Mouse (Mus musculus): ENCODE data around the gene Prss50. TPM values are rescaled to one million over a fixed set of nuclear protein-coding genes. Genes with fewer than 3 reads are reported as not detected.
"Not testable (repeated sequence)": the region's sequence is repeated elsewhere in the genome, so short reads cannot be mapped to it uniquely, and the experiment has no call there.

The Prss50 gene
- polyA plus RNA-seq (2014; fragmentation: Nextera tagmentation; extraction: Ambion mirVana) = 0.24 and 0.34 TPM in 2 replicates

GRCm38 (mm10) chr9:110857781-110858472, at the start of gene Prss50:
TSS of gene Prss50 (plus strand) at chr9:110857967.
- 7% methylated on average over 50 of the region's 50 CpGs for WGBS
- peak within 1 kb of the TSS; percentile 18 for H3K4me3 ChIP-seq (replicated peaks; ENCODE audit: low read depth, low read length)
- DNase-seq = peak; percentile 31
- H3K9ac ChIP-seq (replicated peaks; ENCODE audit: low read length) = no peak within 1 kb of the TSS
- H3K27ac ChIP-seq (replicated peaks; ENCODE audit: low read depth, low read length) = no peak within 1 kb of the TSS
- peak within 1 kb of the TSS; percentile 47 for H3K4me2 ChIP-seq (ENCODE audit: low read length)
- no peak for ATAC-seq (ENCODE audit: low FRiP score, low TSS enrichment)
- H3K27me3 ChIP-seq (ENCODE audit: control insufficient read depth, insufficient read depth, low read length) = peaks cover 5% of the 10 kb centered on the region; the same call in 1 of the 2 replicates
- H3K4me1 ChIP-seq (ENCODE audit: control insufficient read depth, insufficient read depth, low read length) = no peaks in the 10 kb centered on the region
- H3K36me3 ChIP-seq (ENCODE audit: control insufficient read depth, insufficient read depth, low read length) = no peaks in the 10 kb centered on the region
- no peaks in the 10 kb centered on the region for H3K9me3 ChIP-seq (ENCODE audit: control insufficient read depth, low read length)

- Histone ChIP-seq H3K27me3 (ENCODE audit: control insufficient read depth, insufficient read depth, low read length) (no peaks in the 10 kb centered on the region), H3K4me2 (ENCODE audit: low read length) (no peak overlapping the region), H3K36me3 (ENCODE audit: control insufficient read depth, insufficient read depth, low read length) (no peaks in the 10 kb centered on the region), H3K27ac (replicated peaks; ENCODE audit: low read depth, low read length) (no peak overlapping the region), H3K4me3 (replicated peaks; ENCODE audit: low read depth, low read length) (no peak overlapping the region), H3K4me1 (ENCODE audit: control insufficient read depth, insufficient read depth, low read length) (no peaks in the 10 kb centered on the region), H3K9ac (replicated peaks; ENCODE audit: low read length) (no peak overlapping the region), H3K9me3 (ENCODE audit: control insufficient read depth, low read length) (no peaks in the 10 kb centered on the region)
- WGBS = 93% methylated on average over 4 of the region's 4 CpGs
- DNase-seq = no peak
- no peak for ATAC-seq (ENCODE audit: low FRiP score, low TSS enrichment)
Observed at GRCm38 (mm10) chr9:110810051-110810450, 47.7 kb upstream of the Prss50 start.

DNA sequence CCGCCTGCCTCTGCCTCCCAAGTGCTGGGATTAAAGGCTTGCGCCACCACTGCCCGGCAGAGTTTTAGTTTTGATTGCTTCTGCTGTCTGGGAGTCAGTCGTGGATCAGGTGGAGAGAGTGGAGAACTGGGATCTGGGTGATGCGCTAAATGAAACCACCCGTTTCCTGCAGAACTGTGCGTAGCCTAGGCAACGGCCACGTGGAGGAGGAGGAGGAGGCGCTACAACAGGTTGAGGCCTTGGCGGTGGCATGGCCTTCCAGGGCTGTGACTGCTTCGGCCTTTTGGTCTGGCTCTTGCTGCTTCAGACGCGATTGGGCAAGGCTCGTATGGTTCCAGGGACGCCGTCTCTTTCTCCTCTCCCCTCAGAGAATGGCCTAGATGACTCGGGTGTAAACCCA, 44.0 kb upstream of the Prss50 start, which contains the start of gene Prss44:
Gene Prss44, plus strand, starts transcription at position 206 of the 400 bp plus-strand sequence.
- no peaks in the 10 kb centered on the region for H3K4me1 ChIP-seq (ENCODE audit: control insufficient read depth, insufficient read depth, low read length)
- H3K9ac ChIP-seq (replicated peaks; ENCODE audit: low read length) = no peak within 1 kb of the TSS
- H3K36me3 ChIP-seq (ENCODE audit: control insufficient read depth, insufficient read depth, low read length) = no peaks in the 10 kb centered on the region
- no peaks in the 10 kb centered on the region for H3K27me3 ChIP-seq (ENCODE audit: control insufficient read depth, insufficient read depth, low read length)
- 66% methylated on average over 18 of the region's 18 CpGs for WGBS
- ATAC-seq (ENCODE audit: low FRiP score, low TSS enrichment) (no peak), DNase-seq (no peak)
- H3K4me2 ChIP-seq (ENCODE audit: low read length) = no peak within 1 kb of the TSS
- H3K9me3 ChIP-seq (ENCODE audit: control insufficient read depth, low read length) = no peaks in the 10 kb centered on the region
- no peak within 1 kb of the TSS for H3K4me3 ChIP-seq (replicated peaks; ENCODE audit: low read depth, low read length)
- H3K27ac ChIP-seq (replicated peaks; ENCODE audit: low read depth, low read length) = no peak within 1 kb of the TSS

DNA sequence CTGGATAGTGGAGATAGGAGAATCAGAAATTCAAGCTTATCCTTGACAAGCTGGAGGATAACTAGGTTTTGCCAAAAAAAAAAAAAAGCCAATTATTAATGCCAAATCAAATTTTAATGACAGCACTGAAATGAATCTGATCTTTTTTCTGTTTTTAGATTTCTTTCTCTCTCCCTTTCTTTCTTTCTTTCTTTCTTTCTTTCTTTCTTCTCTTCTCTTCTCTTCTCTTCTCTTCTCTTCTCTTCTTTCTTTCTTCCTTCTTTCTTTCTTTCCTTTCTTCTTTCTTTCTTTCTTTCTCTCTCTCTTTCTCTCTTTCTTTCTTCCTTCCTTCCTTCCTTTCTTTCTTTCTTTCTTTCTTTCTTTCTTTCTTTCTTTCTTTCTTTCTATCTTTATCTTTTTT, 37.2 kb upstream of the Prss50 start:
- H3K4me3 ChIP-seq (replicated peaks; ENCODE audit: low read depth, low read length); H3K9ac ChIP-seq (replicated peaks; ENCODE audit: low read length); ATAC-seq (ENCODE audit: low FRiP score, low TSS enrichment); H3K4me2 ChIP-seq (ENCODE audit: low read length); H3K27me3 ChIP-seq (ENCODE audit: control insufficient read depth, insufficient read depth, low read length); DNase-seq; H3K4me1 ChIP-seq (ENCODE audit: control insufficient read depth, insufficient read depth, low read length); H3K27ac ChIP-seq (replicated peaks; ENCODE audit: low read depth, low read length); H3K36me3 ChIP-seq (ENCODE audit: control insufficient read depth, insufficient read depth, low read length); H3K9me3 ChIP-seq (ENCODE audit: control insufficient read depth, low read length): not testable (repeated sequence)

GRCm38 (mm10) chr9:110821436-110821835, 36.3 kb upstream of the Prss50 start:
- H3K9ac ChIP-seq (replicated peaks; ENCODE audit: low read length) = no peak overlapping the region
- no peaks in the 10 kb centered on the region for H3K36me3 ChIP-seq (ENCODE audit: control insufficient read depth, insufficient read depth, low read length)
- 86% methylated on average over 7 of the region's 7 CpGs for WGBS
- no peak overlapping the region for H3K4me3 ChIP-seq (replicated peaks; ENCODE audit: low read depth, low read length)
- DNase-seq (no peak), ATAC-seq (ENCODE audit: low FRiP score, low TSS enrichment) (no peak)
- H3K4me1 ChIP-seq (ENCODE audit: control insufficient read depth, insufficient read depth, low read length) = no peaks in the 10 kb centered on the region
- H3K27ac ChIP-seq (replicated peaks; ENCODE audit: low read depth, low read length) = no peak overlapping the region
- H3K27me3 ChIP-seq (ENCODE audit: control insufficient read depth, insufficient read depth, low read length) = no peaks in the 10 kb centered on the region
- H3K4me2 ChIP-seq (ENCODE audit: low read length) = no peak overlapping the region
- no peaks in the 10 kb centered on the region for H3K9me3 ChIP-seq (ENCODE audit: control insufficient read depth, low read length)

DNA sequence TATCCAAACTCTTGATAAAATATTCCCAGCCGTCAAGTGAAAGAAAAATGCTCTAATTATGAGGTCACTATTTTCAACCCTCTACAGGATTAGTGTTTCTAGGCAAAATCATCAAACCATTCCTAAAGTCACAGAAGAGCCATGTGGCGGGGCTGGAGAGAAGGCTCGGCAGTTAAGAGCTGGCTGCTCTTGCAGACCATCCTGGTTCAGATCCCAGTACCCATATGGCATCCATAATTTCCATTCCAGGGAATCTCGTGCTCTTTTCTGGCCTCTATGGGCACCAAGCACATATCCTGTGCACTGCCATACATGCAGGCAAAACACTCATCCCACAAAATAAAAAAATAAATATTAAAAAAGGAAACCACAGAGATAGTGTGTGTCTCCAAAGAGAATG, 32.3 kb upstream of the Prss50 start:
- Histone ChIP-seq H3K9ac (replicated peaks; ENCODE audit: low read length) (no peak overlapping the region), H3K9me3 (ENCODE audit: control insufficient read depth, low read length) (no peaks in the 10 kb centered on the region), H3K27ac (replicated peaks; ENCODE audit: low read depth, low read length) (no peak overlapping the region), H3K4me3 (replicated peaks; ENCODE audit: low read depth, low read length) (no peak overlapping the region), H3K4me2 (ENCODE audit: low read length) (no peak overlapping the region), H3K27me3 (ENCODE audit: control insufficient read depth, insufficient read depth, low read length) (no peaks in the 10 kb centered on the region), H3K4me1 (ENCODE audit: control insufficient read depth, insufficient read depth, low read length) (no peaks in the 10 kb centered on the region), H3K36me3 (ENCODE audit: control insufficient read depth, insufficient read depth, low read length) (no peaks in the 10 kb centered on the region)
- WGBS = 85% methylated on average over 4 of the region's 4 CpGs
- no peak for DNase-seq
- no peak for ATAC-seq (ENCODE audit: low FRiP score, low TSS enrichment)

- Histone ChIP-seq H3K27me3 (ENCODE audit: control insufficient read depth, insufficient read depth, low read length) (no peaks in the 10 kb centered on the region), H3K36me3 (ENCODE audit: control insufficient read depth, insufficient read depth, low read length) (no peaks in the 10 kb centered on the region), H3K9me3 (ENCODE audit: control insufficient read depth, low read length) (no peaks in the 10 kb centered on the region), H3K9ac (replicated peaks; ENCODE audit: low read length) (no peak overlapping the region), H3K4me3 (replicated peaks; ENCODE audit: low read depth, low read length) (no peak overlapping the region), H3K27ac (replicated peaks; ENCODE audit: low read depth, low read length) (no peak overlapping the region), H3K4me2 (ENCODE audit: low read length) (no peak overlapping the region), H3K4me1 (ENCODE audit: control insufficient read depth, insufficient read depth, low read length) (no peaks in the 10 kb centered on the region)
- ATAC-seq (ENCODE audit: low FRiP score, low TSS enrichment) = no peak
- DNase-seq = no peak
- 75% methylated on average over 7 of the region's 7 CpGs for WGBS
Observed at GRCm38 (mm10) chr9:110825832-110826231, 31.9 kb upstream of the Prss50 start.

GRCm38 (mm10) chr9:110826390-110826789, 31.4 kb upstream of the Prss50 start, which contains the start of gene Prss43:
TSS of gene Prss43 (plus strand) at chr9:110826690.
- H3K4me3 ChIP-seq (replicated peaks; ENCODE audit: low read depth, low read length) = no peak within 1 kb of the TSS
- no peak within 1 kb of the TSS for H3K27ac ChIP-seq (replicated peaks; ENCODE audit: low read depth, low read length)
- H3K4me2 ChIP-seq (ENCODE audit: low read length) = no peak within 1 kb of the TSS
- H3K36me3 ChIP-seq (ENCODE audit: control insufficient read depth, insufficient read depth, low read length) = no peaks in the 10 kb centered on the region
- H3K4me1 ChIP-seq (ENCODE audit: control insufficient read depth, insufficient read depth, low read length) = no peaks in the 10 kb centered on the region
- WGBS = 93% methylated on average over 3 of the region's 3 CpGs
- DNase-seq (no peak), ATAC-seq (ENCODE audit: low FRiP score, low TSS enrichment) (no peak)
- H3K27me3 ChIP-seq (ENCODE audit: control insufficient read depth, insufficient read depth, low read length) = no peaks in the 10 kb centered on the region
- H3K9ac ChIP-seq (replicated peaks; ENCODE audit: low read length) = no peak within 1 kb of the TSS
- no peaks in the 10 kb centered on the region for H3K9me3 ChIP-seq (ENCODE audit: control insufficient read depth, low read length)

- Histone ChIP-seq H3K4me2 (ENCODE audit: low read length) (no peak overlapping the region), H3K36me3 (ENCODE audit: control insufficient read depth, insufficient read depth, low read length) (no peaks in the 10 kb centered on the region), H3K4me3 (replicated peaks; ENCODE audit: low read depth, low read length) (no peak overlapping the region), H3K4me1 (ENCODE audit: control insufficient read depth, insufficient read depth, low read length) (no peaks in the 10 kb centered on the region), H3K9me3 (ENCODE audit: control insufficient read depth, low read length) (no peaks in the 10 kb centered on the region), H3K9ac (replicated peaks; ENCODE audit: low read length) (no peak overlapping the region), H3K27ac (replicated peaks; ENCODE audit: low read depth, low read length) (no peak overlapping the region), H3K27me3 (ENCODE audit: control insufficient read depth, insufficient read depth, low read length) (no peaks in the 10 kb centered on the region)
- DNase-seq = peak; percentile 13
- no peak for ATAC-seq (ENCODE audit: low FRiP score, low TSS enrichment)
- WGBS = 75% methylated on average over 5 of the region's 5 CpGs
Observed at GRCm38 (mm10) chr9:110833021-110833420, 24.7 kb upstream of the Prss50 start.

Data from midbrain, embryonic 14.5 days (tissue).